Mouse (Mus musculus) urinary bladder, postnatal 4 days (tissue): ENCODE data around the gene Mink1.
A peak's percentile ranks its signal among the peaks of the same experiment; 100 is the strongest.

Experiments
- DNase-seq, 2 experiments: peaks; one replicate each; pipeline ENCODE4 v3.0.0; 2021 to 2022; ENCODE audit warnings: low spot score in 2 of 2

Mink1 gene

DNA sequence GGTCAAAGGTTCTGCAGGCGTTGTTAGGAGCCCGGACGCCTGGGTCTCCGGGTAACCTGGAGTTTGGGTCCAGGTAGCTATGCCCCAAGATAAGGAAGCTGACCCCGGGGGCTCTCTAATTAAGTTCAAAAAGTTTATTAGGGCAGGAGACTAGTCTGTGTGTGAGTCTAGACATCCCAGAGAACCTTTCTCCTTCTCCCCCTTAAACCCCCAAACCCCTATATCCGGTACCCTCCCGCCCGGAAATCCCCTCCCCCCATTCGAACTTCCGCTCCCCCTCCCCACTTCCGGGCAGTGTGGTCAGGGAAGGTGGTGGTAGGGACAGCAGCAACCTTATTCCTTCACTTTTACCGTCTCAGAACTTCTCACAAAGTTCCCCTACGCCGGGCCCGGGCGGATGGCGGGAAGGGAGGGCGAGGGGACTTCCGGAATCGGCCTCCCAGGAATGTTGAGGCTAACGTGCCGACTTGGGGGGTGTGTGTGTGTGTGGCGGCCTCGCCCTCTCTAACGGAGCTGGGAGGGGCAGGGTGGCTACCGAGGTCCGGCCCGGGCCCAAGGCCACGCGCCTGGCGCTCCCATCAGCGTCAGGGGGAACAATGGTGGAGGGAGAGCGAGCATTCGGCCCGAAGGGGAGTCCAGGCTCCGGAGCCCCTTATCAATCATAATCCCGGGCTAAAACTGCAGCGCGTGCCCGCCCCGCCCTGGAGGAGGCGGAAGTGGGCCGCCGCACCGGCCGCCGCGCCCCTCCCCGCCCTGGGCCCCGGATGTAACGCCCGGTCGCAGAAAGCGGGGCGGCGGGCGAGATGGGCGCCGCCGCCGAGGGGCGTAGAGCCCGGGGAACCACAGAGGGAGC, 90.9 kb downstream of the Mink1 start:
- DNase-seq: peak in 1 of 2 experiments; percentile 70

DNA sequence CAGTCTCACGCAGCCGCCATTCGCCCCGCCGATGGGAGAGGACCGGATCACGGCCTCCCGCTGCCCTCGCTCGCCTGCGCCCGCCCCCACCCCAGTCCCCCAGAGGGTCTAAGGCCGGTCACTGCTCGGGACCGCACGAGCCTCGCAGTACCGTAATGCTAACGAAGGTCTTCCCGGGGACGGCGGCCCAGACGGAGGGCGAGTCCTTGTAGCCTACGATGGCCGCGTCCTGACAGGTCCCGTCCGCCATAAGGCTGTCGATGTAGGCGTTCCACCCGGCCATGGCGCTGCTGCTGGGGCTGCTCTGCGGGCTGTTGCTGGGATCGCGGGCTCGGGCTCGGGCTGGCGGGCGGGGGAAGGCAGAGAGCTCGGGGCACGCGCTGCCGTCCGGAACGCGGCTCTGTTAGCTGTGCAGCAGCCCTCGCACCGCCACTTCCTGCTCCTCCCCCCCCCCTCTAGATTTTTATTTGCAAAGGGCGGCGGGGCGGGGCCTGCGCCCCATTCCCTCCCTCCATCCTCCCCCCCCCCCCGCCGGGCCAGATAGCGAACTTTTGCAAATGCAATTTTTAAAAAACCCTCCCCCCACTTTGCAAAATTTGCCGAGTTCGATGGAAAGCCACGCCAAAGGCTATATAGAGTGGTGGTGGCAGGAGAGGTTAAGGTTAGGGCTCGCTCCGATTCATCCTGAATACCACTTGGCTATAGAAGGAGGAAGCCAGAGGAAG, 91.7 kb downstream of the Mink1 start, which contains the start of gene Pfn1:
TSS of gene Pfn1 (minus strand) at position 447 of the 725 bp plus-strand sequence.
- DNase-seq: peak; percentile 71 to 80

DNA sequence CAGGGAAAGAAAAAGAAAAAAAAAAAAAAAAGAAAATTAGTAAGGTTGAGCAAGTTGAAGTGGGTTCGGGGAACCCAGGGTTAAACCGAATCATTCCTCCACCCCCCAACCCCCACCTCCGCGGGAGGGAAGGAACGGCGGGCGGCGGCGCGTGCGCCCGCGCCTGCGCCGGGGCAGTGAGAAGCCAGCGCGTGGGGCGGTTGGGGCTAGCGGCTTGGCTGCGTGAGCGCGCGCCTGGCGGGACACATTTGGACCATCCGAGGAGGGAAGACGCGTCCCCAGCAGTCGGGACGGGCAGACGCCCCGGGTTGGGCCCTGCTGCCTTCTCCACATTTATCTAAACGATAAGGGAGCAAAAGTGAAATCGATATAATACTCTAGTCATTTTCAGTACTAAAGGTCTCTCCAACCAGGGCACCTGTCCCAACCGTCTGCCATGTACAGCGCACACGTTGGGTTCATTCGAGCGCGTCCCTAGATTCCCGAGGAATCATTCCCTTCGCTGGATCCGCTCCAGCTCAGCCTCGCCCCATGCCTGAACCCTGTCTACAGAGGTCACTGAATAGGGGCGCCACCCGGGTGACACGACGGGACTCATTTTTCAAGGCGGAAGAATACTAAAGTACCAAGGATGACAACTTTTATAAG, 92.4 kb downstream of the Mink1 start:
- peak; percentile 81 to 85 for DNase-seq

DNA sequence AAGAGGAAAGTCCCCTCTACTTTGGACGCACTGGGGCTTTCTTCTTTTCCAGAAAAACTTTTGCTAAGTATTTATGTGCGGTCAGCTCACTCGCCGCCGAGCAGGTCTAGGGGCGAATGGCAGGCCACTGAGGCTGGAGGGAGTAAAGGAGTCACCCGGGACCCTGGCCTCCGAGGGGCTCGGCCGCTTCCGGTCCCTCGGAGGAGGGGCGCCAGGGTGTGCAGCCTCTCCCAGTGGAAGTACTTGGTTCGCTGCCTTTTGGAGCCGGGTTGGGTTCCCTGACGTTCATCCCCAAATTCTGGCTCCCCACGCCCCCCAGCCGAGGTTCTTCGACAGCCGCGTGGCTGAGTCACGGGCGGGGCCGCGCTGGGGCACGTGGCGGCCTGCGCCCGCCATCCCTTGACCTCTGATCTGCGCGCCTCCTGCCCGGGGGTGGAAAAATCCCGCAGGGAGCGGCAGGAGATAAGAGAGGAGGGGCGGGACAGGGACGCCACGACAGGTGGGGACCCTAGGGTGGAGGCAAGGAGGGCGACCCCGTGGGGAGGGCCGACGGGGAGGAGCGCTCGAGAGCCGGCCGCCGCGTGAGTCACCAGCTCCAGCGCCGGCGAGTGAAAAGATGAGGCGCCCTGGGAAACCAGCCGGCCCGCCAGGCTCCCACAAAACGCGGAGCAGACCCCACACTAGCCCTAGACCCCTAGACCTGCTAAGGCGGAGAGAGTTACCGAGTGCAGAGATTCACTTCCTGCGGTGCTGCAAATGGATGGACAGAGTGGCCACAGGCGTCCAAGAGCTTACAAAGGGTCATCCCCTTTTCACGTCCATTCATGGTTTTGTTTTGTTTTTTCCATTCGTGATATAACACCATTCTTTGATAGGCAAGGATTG, 93.1 kb downstream of the Mink1 start:
- peak; percentile 75 to 78 for DNase-seq

DNA sequence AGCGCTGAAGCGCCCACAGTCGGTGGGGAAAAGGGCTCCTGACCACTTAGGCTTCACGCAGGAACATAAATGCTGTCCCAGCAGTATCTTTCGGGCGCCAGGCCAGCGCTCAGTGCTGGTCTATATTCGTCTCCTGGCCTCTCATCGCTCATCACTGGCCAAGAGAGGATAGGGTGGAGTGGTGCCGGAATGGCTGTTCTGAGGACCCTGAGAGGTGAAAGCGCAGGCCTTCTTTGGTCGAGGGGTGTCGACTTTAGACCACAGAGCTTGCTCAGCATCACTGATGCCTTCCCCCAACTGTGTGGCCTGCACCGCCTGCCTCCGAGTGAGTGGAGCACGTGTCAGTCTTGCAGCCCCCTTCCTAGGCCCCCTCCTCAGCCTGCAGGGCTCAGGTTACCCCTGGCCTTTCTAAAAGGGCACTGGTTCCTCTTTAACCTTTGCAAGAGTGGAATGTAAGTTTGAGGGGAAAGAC, 93.8 kb downstream of the Mink1 start:
- peak in 1 of 2 experiments; percentile 64 for DNase-seq

DNA sequence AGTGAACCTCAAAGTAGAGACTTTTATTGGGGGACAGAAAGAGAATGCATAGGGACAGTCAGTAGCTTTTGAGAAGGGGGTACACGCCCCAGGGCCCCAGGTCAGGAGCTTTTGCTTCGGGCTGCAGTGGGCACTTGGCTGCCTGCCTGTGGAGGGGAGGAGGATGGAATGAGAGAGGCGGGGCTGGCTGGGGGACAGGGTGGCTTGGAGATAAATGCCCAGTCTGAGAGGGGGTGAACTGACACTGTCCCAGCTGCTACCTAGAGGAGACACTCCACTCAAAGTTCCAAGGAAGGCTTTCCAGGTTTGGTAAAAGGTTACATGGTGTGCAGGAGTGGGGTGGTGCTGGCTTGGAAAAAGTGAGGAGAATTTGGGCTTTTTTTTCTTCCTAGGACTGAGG, 94.3 kb downstream of the Mink1 start, which contains the start of gene Eno3:
TSS of gene Eno3 (plus strand) at position 239 of the 400 bp plus-strand sequence.
- DNase-seq: peak in 1 of 2 experiments; percentile 18

DNA sequence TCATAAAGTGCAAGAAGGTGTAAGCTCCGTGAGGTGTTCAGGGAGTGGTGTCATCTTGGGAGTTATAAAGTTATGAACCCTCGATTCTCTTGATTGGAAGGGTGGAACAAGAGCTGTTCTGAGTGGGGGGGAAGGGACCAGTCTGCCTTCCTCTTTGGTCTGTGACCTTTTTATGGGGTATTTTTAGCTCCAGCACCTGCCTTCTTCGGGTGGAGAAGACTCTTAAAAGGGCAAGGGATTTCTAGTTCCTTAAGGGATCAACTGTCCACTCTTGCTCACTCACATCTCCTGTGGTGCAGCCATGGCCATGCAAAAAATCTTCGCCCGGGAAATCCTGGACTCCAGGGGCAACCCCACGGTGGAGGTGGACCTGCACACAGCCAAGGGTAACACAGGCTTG, 94.9 kb downstream of the Mink1 start:
- DNase-seq: peak in 1 of 2 experiments; percentile 16

DNA sequence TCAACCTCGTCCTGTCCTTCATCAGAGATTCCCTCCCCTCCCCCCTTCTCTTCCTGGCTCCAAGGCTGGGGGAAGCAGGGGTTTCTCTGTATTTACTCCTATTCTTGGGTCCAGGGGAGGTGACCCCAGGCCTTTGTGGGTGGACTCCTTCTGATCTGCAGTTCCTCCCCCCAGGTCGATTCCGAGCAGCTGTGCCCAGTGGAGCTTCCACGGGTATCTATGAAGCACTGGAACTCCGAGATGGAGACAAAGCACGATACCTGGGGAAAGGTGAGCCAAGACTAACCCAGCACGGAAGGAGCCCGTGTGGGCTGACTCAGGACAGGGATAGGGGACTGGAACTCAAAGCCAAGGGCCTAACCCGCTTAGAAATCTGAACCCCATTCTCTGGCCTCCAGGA, 95.3 kb downstream of the Mink1 start:
- DNase-seq: no peak

DNA sequence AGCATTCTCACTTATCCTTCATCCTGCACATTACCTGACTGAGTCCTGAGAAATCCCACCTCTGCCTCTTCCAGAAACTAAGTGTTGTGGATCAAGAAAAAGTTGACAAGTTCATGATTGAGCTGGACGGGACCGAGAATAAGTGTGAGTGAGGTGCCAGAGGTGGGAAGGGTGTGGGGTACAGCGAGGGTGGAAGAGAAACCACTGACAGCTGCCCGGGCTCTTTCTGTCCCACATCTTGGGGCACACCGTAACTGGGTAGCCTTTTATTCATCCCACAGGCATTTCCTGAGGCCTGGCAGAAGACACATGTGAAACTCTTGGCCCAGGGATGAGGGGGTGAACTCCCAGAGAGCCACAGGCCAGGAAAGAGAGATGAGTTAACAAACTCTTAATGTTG, 95.8 kb downstream of the Mink1 start:
- no peak for DNase-seq

DNA sequence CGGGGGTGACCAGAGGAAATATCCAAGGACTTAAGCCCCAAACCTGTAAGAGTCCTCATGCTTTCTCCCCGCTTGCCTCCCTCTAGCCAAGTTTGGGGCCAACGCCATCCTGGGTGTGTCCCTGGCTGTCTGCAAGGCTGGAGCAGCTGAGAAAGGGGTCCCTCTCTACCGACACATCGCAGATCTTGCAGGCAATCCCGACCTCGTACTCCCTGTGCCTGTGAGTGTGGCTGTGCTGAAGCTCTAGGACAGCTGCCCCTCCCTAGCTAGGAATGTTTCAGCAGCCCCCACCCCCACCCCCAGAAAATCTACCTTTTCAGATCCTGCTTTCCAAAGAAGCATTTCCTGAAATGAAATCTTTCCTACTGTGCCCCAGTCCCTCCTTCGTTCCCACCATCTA, 96.3 kb downstream of the Mink1 start:
- DNase-seq: no peak

DNA sequence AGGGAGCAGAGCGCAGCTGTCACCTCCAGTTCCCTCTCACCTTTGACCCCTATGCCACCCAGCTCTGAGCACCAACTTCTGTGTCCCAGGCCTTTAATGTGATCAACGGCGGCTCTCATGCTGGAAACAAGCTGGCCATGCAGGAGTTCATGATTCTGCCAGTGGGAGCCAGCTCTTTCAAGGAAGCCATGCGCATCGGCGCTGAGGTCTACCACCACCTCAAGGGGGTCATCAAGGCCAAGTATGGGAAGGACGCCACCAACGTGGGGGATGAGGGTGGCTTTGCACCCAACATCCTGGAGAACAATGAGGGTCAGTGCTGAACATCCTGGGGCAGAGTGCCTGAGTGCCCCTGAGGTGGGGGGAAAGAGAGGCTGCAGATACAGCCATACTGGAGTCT, 97.9 kb downstream of the Mink1 start:
- DNase-seq: no peak

DNA sequence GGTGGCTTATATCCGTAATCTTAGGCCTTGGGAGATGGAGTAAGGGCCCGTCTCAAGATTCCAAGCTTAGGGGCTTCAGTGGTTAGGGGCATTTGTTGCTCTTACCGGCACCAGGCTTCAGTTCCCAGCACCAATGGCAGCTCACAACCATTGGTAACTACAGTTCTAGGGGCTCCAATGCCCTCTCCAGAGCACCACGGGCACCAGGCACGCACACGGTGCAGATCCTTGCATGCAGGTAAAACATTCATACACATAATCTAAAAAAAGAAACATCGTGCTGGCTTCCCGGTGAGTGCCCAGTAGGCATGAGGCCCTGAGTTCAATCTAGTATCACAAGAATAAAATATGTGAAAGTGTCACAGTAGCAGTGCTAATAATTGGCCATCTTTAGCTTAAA, 100.4 kb downstream of the Mink1 start:
- no peak for DNase-seq

DNA sequence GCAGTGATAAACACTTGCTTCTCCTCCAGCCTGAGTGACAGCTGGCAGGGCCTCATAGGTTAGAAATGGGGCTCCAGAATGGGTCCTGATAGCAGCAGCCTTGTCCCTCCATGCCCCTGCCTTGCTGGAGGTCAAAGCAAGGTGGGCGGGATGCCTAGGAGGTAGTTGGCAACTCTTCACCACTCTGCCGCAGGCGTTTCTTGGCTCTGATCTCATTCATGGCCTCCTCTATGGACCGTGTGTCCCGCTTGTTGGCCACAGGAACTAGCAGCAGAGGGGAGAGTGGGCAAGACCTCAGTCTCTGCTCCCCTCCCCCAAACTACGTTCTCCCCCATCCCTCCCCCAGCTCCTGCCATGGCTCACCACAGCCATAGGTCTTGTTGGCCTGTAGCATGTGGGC, 101.3 kb downstream of the Mink1 start:
- no peak for DNase-seq
